Mouse (Mus musculus) gastrocnemius, adult 8-10 months (tissue): ENCODE measurements around the gene Gzma. TPM values are rescaled to one million over a fixed set of nuclear protein-coding genes. Genes with fewer than 3 reads are reported as not detected.

Source experiments
- DNase-seq, 2 experiments: peaks; one replicate each; pipeline ENCODE4 v3.0.0; 2022; ENCODE audit warnings: low spot score in 2 of 2
- total RNA-seq, 4 experiments: library from RNA; stranded (reverse); gene quantifications; 2 replicates each; pipeline ENCODE4 v1.2.4; 2022

Gene Gzma
- total RNA-seq, 4 experiments from 2014 or later = not detected

DNA sequence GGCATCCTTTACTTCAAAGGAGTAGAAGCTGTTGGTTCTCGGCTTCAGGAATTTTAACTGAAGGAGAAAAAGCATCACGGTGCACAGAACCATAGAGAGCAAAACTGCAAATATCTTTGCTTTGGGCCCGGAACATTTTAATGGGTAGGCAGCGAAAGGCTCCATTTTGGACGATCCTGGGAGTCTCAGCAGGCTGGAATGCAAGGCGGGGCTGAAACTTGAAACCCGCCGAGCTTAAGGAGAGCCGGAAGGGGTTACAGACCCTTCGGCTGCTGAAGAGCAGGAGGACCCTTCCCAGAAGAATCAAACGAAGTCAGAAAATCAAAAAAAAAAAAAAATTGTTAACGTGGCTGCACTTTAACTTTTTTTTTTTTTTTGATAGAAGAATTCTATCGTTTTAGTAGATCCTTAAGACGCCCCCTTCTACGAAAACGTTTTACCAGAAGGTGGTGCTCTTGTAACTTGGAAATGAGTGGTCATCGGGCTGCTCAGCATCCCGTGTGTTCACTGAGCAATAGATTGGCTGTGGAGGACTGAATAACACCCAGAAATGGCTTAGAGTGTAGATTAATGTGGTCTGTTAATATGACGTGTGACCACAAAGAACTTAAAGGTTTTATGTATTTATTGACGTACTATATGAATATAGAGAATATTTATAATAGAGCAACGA lies 54.4 kb downstream of the Gzma start, which contains the start of gene Gpx8:
Gene Gpx8 (minus strand): TSS at position 200 of the 673 bp plus-strand sequence.
- peak in 1 of 2 experiments; percentile 13 for DNase-seq

DNA sequence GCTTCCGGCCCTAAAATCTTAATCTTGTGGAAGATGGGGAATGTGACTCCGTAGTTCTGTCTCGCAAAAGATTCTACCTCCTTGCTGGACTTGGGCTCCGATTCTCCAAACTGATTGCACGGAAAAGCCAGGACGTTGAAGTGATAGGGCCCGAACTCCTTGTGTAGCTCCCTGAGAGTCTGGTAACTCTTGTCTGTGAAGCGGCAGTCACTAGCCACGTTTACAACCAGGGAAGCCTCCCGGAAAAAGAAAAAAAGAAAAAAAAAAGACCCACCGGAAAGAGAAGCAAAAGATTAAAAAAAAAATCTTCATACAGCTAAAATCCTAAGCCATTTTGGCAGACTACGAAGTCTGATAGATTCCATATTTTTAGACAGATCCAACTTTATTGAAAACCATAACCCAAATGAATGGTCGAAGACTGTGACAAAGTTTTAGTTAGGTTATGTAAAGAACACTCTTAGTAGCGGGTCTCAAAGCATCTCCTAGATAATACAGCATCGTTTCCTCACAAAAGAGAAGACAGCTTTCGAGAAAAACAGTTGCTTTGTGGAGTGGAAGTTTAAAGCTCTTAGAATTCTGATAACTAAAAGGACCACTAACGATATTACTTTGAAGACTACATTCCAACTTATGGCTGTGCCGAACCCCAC lies 55.2 kb downstream of the Gzma start:
- DNase-seq = no peak

DNA sequence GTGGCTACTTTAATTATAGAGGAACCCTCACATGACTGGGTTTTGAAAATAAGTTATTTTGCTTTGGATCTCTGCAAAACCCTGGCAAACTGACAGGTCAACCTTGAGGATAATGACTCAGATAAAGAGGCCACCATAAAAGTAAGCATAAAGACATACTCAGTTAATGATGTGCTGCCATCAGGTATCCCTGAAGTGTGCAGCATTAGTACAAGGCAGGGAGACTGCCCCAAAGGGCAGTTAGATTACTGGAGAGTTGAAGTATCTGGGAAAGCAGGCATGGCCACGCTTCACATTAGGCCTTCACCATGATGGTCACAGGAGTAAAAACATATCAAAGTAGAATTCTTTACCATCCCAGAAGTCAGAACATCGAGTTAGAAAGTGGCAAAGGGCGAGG lies 55.9 kb downstream of the Gzma start:
- no peak for DNase-seq

Other genes starting within 250 kb of the Gzma start
- gene Mtrex, start 173.6 kb downstream of the Gzma start, total RNA-seq = 10 to 100 TPM; 27.2 to 32.1 (median 28.2) TPM
- 10 to 100 TPM; 15.3 to 16.8 (median 16.3) TPM for gene Dhx29, start 173.5 kb downstream of the Gzma start, total RNA-seq
- not detected for gene Ccno, start 113.2 kb downstream of the Gzma start, total RNA-seq
- not detected for gene Mcidas, start 107.1 kb downstream of the Gzma start, total RNA-seq
- not detected for gene Cdc20b, start 65.9 kb downstream of the Gzma start, total RNA-seq
- 1 to 10 TPM; 2.9 to 5.1 (median 4.2) TPM for gene Gpx8, start 54.6 kb downstream of the Gzma start, total RNA-seq
- gene Esm1, start 108.7 kb upstream of the Gzma start, total RNA-seq = under 1 TPM in 3 of 4 experiments, not detected in 1; 0.29 to 0.49 (median 0.43) TPM
- not detected for gene Gzmk, start 124.9 kb upstream of the Gzma start, total RNA-seq
- 1 to 10 TPM in 1 of 4 experiments, under 1 TPM in 3; 0.77 to 1.1 (median 0.90) TPM for gene BC067074, start 192.2 kb upstream of the Gzma start, total RNA-seq